In genomic region chr9:122350396-122351130, GRCm38 (mm10) we compare ENCODE assay signal across 7 mouse cellular contexts. TPM values are rescaled to one million over a fixed set of nuclear protein-coding genes. Genes with fewer than 3 reads are reported as not detected.
DNase-seq lines count a peak whose midpoint lies in the region; ATAC-seq and TF ChIP-seq lines count a peak whose summit lies in the region.

No protein-coding gene starts in this region.

- no peak for TF ChIP-seq CTCF in lung, postnatal 0 days (IDR thresholded peaks at IDR 0.05)

- peak overlapping the region; percentile 51; the same call in 1 of the 2 replicates for H3K4me2 ChIP-seq in neural tube, embryonic 11.5 days (ENCODE audit: low read depth)
- H3K4me2 ChIP-seq in lung, postnatal 0 days (replicated peaks; ENCODE audit: low read depth, low read length): peak overlapping the region; percentile 71

- no peak overlapping the region; the same call in 1 of the 2 replicates for H3K4me3 ChIP-seq in neural tube, embryonic 11.5 days (ENCODE audit: low read depth, low read length)
- H3K4me3 ChIP-seq in hindbrain, embryonic 10.5 days: peak overlapping the region; percentile 72
- H3K4me3 ChIP-seq in lung, postnatal 0 days (ENCODE audit: low read depth, low read length): no peak overlapping the region; the same call in 1 of the 2 replicates

- no peaks in the 10 kb centered on the region for H3K36me3 ChIP-seq in neural tube, embryonic 11.5 days (ENCODE audit: control insufficient read depth, insufficient read depth, low read length)
- H3K36me3 ChIP-seq in hindbrain, embryonic 10.5 days: no peaks in the 10 kb centered on the region
- no peaks in the 10 kb centered on the region for H3K36me3 ChIP-seq in lung, postnatal 0 days (ENCODE audit: insufficient read depth, low read length)

- peak; percentile 48; the same call in 1 of the 2 replicates for TF ChIP-seq EP300 in lung, postnatal 0 days (IDR thresholded peaks at IDR 0.05)

- no peaks in the 10 kb centered on the region for H3K4me1 ChIP-seq in neural tube, embryonic 11.5 days (ENCODE audit: control insufficient read depth, insufficient read depth, low read length)
- peaks cover 11% of the 10 kb centered on the region; the same call in 1 of the 2 replicates for H3K4me1 ChIP-seq in hindbrain, embryonic 10.5 days (replicated peaks)
- peaks cover 3% of the 10 kb centered on the region; the same call in 1 of the 2 replicates for H3K4me1 ChIP-seq in lung, postnatal 0 days (ENCODE audit: insufficient read depth, low read depth, low read length)

- H3K9ac ChIP-seq in neural tube, embryonic 11.5 days (ENCODE audit: low read length): no peak overlapping the region; the same call in 1 of the 2 replicates
- H3K9ac ChIP-seq in lung, postnatal 0 days (replicated peaks; ENCODE audit: low read depth): peak overlapping the region; percentile 88

- no peaks in the 10 kb centered on the region for H3K27me3 ChIP-seq in neural tube, embryonic 11.5 days (ENCODE audit: control insufficient read depth, insufficient read depth, low read length)
- peaks cover 4% of the 10 kb centered on the region; the same call in 1 of the 2 replicates for H3K27me3 ChIP-seq in hindbrain, embryonic 10.5 days (ENCODE audit: insufficient read depth, poor library complexity, severe bottlenecking)
- H3K27me3 ChIP-seq in lung, postnatal 0 days (replicated peaks; ENCODE audit: insufficient read depth, low read length): no peaks in the 10 kb centered on the region

- H3K27ac ChIP-seq in neural tube, embryonic 11.5 days (ENCODE audit: low read depth, low read length): no peak overlapping the region
- peak overlapping the region; percentile 90 for H3K27ac ChIP-seq in hindbrain, embryonic 10.5 days
- H3K27ac ChIP-seq in lung, postnatal 0 days (ENCODE audit: low read length): peak overlapping the region; percentile 80

- no peaks in the 10 kb centered on the region for H3K9me3 ChIP-seq in neural tube, embryonic 11.5 days (ENCODE audit: control insufficient read depth, low read length)
- H3K9me3 ChIP-seq in hindbrain, embryonic 10.5 days: no peaks in the 10 kb centered on the region
- H3K9me3 ChIP-seq in lung, postnatal 0 days (ENCODE audit: low read length): no peaks in the 10 kb centered on the region

- DNase-seq in neural tube, embryonic 11.5 days (ENCODE audit: low spot score): no peak
- no peak for DNase-seq in neural tube, embryonic 10.5 days (ENCODE audit: extremely low spot score, low spot score)
- DNase-seq in hindbrain, embryonic 10.5 days (ENCODE audit: low spot score): no peak
- peak; percentile 82 for DNase-seq in lung, postnatal 0 days (ENCODE audit: low spot score)
- no peak for DNase-seq in embryo, embryonic 9.5 days (ENCODE audit: extremely low spot score)
- no peak for DNase-seq in layer of hippocampus, postnatal 10 days (ENCODE audit: low spot score in 2 of 2)
- DNase-seq in cerebellum, adult 9-11 months: no peak

- 73% methylated on average over 7 of the region's 7 CpGs for WGBS in neural tube, embryonic 11.5 days
- WGBS in hindbrain, embryonic 10.5 days: 75% methylated on average over 7 of the region's 7 CpGs
- WGBS in lung, postnatal 0 days: 36% methylated on average over 7 of the region's 7 CpGs

- ATAC-seq in neural tube, embryonic 11.5 days (ENCODE audit: insufficient read depth, low FRiP score, low TSS enrichment): 0 out of 2 replicates have a peak, but pooled peaks have one; percentile 7
- 0 out of 2 replicates have a peak, but pooled peaks have one; percentile 0 for ATAC-seq in lung, postnatal 0 days

RNA-seq across cellular contexts. Expression of gene Abhd5, which starts 0.8 kb away (rescaled TPM):
- 19.8 and 24.1 TPM in 2 replicates for polyA plus RNA-seq in neural tube, embryonic 11.5 days (2014; fragmentation: Nextera tagmentation; extraction: Ambion mirVana)
- 16.0 and 19.2 TPM in 2 replicates for polyA plus RNA-seq in hindbrain, embryonic 10.5 days (2016; fragmentation: Nextera tagmentation; extraction: Ambion mirVana)
- 56.9 and 57.5 TPM in 2 replicates for polyA plus RNA-seq in lung, postnatal 0 days (2015; fragmentation: Nextera tagmentation; extraction: Ambion mirVana)
- total RNA-seq in layer of hippocampus, postnatal 10 days (2021): 10 to 100 TPM; 26.6 to 29.1 TPM

RNA-seq across cellular contexts. Expression of gene Ano10, which starts 56.3 kb away (rescaled TPM):
- polyA plus RNA-seq in neural tube, embryonic 11.5 days (2014; fragmentation: Nextera tagmentation; extraction: Ambion mirVana): 52.7 and 55.4 TPM in 2 replicates
- polyA plus RNA-seq in hindbrain, embryonic 10.5 days (2016; fragmentation: Nextera tagmentation; extraction: Ambion mirVana): 38.2 and 46.9 TPM in 2 replicates
- polyA plus RNA-seq in lung, postnatal 0 days (2015; fragmentation: Nextera tagmentation; extraction: Ambion mirVana): 37.4 and 41.6 TPM in 2 replicates
- 10 to 100 TPM; 30.6 to 35.2 TPM for total RNA-seq in layer of hippocampus, postnatal 10 days (2021)
